Mouse (Mus musculus) ovary, adult 2 months (tissue): ENCODE data around the gene Spin2e. TPM values are rescaled to one million over a fixed set of nuclear protein-coding genes. Genes with fewer than 3 reads are reported as not detected.

Experiments used
- polyA plus RNA-seq: library from polyadenylated mRNA; depleted of rRNA; stranded (reverse); fragments of >200 nt; gene quantifications from 2 replicates; pipeline ENCODE4 v1.2.3, GENCODE M21; 2012; rRNA removed

Gene Spin2e
- not detected in 2 replicates for polyA plus RNA-seq

DNA sequence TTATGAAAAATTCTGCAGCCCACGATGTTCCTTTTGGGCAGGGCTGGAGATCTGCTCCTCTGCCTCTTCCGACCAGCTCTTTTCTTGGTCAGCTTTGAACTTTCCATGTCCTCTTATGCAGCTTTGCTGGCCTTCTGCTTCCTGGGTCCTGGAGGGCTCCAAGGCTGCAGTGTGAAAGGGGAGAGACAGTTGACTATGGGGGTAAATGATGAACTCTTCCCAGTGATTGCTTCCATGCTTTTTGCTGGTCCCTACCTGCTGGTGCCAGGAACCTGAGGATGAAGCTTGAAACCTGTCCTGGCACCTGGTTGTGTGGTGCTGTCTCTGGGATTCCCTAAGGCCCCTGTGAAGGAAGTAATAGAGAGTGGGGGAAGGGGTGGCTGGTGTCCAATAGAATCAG is at the start of gene Spin2e:
Gene Spin2e (minus strand): TSS at position 101 of the 400 bp plus-strand sequence.

GRCm38 (mm10) chrX:31574183-31574582 is 44.5 kb downstream of the Spin2e start, which contains the start of gene Gm21883:
Gm21883 (minus strand) TSS chrX:31574283.

Other genes with a start within 250 kb of the Spin2e start
- not detected in 2 replicates for gene Btbd35f19, start 235.0 kb downstream of the Spin2e start, polyA plus RNA-seq
- not detected in 2 replicates for gene Gm21883, start 44.6 kb downstream of the Spin2e start, polyA plus RNA-seq
- not detected in 2 replicates for gene Btbd35f25, start 98.2 kb upstream of the Spin2e start, polyA plus RNA-seq